16 mouse cellular contexts compared by ENCODE assay signal in the genomic region with DNA sequence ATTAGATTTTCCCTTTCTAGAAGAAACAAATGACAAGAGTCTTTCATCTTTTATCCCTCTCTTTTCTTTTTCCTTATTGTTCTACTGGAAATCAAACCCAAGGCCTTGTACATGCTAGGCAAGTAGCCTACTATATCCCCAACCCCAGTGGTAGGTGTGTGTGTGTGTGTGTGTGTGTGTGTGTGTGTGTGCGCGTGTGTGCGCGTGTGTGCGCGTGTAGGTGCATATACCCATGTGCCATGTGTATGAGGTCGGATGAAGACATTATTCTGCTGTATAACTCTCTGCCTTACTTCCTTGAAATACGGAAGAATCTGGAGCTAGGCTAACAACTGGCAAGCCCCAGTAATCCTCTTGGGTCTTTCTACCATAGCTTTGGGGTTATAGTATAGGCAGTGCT.
"Had no signal": no experiment of that assay in that cellular context is flagged by ENCODE, and none has a peak within 500 bp of the region (broad histone marks: within the 10 kb centered on the region; RNA-seq: fewer than 3 reads in every experiment).

No protein-coding gene starts in this region.

- H3K27ac ChIP-seq: neural tube, embryonic 13.5 days; neural tube, embryonic 15.5 days; stomach, embryonic 15.5 days; stomach, postnatal 0 days had no signal

- H3K4me3 ChIP-seq: neural tube, embryonic 13.5 days; neural tube, embryonic 15.5 days; stomach, embryonic 15.5 days had no signal

- DNase-seq: retina, postnatal 1 day; right cerebral cortex, adult 18-20 months; right cerebral cortex, postnatal 14 days; right cerebral cortex, postnatal 25 days; right cerebral cortex, postnatal 4 days; spleen, adult 18-20 months; thymus, adult 18-20 months; thymus, adult 2 months; thymus, postnatal 14 days; thymus, postnatal 25 days; thymus, postnatal 36 days; thymus, postnatal 4 days had no signal

- H3K27me3 ChIP-seq: neural tube, embryonic 13.5 days; neural tube, embryonic 15.5 days; stomach, embryonic 15.5 days had no signal

- H3K9ac ChIP-seq: neural tube, embryonic 13.5 days; neural tube, embryonic 15.5 days; stomach, embryonic 15.5 days had no signal

- H3K4me2 ChIP-seq: neural tube, embryonic 13.5 days; neural tube, embryonic 15.5 days; stomach, embryonic 15.5 days had no signal

- H3K4me1 ChIP-seq: neural tube, embryonic 13.5 days; neural tube, embryonic 15.5 days; stomach, embryonic 15.5 days had no signal

- H3K36me3 ChIP-seq: neural tube, embryonic 15.5 days; stomach, embryonic 15.5 days had no signal

- H3K9me3 ChIP-seq: neural tube, embryonic 13.5 days; neural tube, embryonic 15.5 days; stomach, embryonic 15.5 days had no signal
